Mouse (Mus musculus): Measurements from ENCODE around the gene Gzmc.
A peak's percentile ranks its signal among the peaks of the same experiment; 100 is the strongest.
"Not testable (repeated sequence)": the region's sequence is repeated elsewhere in the genome, so short reads cannot be mapped to it uniquely, and the experiment has no call there.

The Gzmc gene

DNA sequence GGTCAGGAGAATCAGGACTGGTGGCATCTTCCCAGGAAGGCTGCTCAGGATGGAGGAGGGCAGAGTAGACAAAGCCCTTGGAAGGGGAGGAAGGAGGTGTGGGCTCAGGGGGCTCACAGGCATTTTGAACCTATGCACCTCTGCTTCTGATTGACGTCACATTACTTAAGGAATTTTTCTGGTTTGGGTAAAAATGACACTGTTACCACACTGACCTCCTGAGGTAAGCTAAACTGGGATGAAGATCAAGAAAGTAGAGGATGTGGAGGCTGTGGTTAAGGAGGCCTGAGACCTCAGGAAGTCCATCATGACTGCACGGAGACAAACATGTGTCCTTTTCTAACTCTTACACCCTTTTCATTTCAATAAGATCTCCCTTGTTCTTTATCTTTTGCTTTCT, at the start of gene Gzmc:
TSS of gene Gzmc (minus strand) at position 101 of the 400 bp plus-strand sequence.
- DNase-seq (ENCODE audit: inconsistent ontology term), result no peak

DNA sequence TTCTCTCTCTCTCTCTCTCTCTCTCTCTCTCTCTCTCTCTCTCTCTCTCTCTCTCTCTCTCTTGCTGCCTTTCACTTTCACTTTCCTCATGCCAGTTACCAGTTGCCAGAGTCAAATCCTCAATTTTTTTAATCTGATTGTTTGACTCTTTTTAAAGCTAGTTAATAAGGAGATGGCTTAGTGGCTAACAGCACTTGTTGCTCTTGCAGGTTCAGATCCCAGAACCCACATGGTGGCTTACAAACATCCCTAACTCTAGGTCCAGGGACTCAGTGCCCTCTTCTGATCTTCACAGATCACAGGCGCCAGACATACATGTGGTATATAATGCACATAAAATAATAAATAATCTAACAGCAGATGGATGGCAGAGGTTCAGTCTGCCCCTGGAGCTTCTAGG, 49.4 kb upstream of the Gzmc start:
- DNase-seq (ENCODE audit: inconsistent ontology term), result no peak

DNA sequence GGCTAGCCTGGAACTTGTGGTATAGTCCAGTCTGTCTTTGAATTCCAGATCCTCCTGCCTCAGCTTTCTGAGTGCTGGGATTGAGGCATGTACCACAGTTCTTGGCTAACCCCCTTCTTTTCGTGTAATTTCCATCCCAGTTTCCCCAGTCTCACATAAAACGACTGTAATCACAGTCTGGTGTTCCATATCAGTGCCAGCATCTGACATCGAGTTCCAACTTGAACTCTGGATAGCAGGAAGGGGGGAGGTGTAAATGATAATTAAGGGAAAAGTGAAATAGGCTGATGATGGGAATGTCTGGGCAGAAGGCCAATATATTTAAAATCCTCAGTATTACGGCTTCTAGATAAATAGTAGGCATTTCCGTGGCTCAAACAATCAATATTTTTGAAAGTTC, 46.6 kb upstream of the Gzmc start:
- no peak for DNase-seq (ENCODE audit: inconsistent ontology term)

DNA sequence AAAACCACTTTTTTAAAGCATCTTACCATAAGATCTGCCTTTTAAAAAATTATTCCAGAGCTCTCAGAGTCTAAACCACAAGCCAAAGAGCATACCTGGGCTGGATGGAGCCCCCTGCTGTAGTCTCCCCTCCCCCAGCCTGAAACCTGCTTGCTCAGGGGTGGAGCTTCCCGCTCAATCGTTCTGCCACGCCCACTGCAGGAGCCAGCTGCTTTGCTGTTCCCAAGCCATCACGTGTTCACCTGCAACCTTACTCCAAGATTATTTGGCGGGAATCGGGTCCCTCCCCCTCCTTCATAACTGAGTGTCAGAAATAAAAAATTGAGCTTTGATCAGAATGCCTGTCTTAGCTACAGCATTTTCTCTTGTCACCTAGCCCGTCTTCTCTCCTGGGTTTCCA, 44.2 kb upstream of the Gzmc start:
- DNase-seq (ENCODE audit: inconsistent ontology term), result not testable (repeated sequence)

DNA sequence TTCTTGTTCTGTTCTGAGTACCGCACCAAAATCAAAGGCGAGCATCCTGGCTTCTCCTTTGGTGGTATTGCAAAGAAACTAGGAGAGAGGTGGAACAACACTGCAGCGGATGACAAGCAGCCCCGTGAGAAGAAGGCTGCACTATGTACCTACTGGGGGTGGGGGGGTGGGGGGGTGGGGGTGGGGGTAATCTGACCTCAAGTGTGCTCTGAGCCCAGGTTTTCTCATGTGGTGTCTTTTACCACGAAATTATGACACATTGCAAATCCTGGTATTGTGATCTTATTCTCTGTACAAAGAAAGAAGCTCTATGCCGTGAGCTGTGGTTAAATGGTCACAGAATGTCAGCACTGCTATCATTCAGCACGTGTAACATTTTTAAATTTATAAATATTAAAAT, 41.6 kb upstream of the Gzmc start:
- not testable (repeated sequence) for DNase-seq (ENCODE audit: inconsistent ontology term)

DNA sequence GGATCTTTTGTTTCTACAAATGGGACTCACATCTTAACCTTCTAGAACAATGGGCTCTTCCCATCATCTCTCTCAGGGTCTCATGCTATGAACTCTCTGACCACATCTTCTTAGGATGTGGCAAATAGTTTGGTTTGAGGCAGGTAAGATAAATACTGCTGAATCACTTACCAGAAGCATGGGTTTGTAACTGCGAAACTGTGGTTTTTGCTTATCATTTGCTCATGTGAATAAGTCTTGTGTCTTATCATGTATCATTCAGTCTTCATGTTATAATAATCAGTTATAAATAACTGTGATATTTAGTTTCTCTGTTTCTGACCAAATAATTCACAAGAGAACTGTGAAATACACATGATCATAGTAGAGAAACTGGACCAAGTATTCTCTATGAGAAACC, 31.7 kb upstream of the Gzmc start:
- DNase-seq (ENCODE audit: inconsistent ontology term), result no peak

DNA sequence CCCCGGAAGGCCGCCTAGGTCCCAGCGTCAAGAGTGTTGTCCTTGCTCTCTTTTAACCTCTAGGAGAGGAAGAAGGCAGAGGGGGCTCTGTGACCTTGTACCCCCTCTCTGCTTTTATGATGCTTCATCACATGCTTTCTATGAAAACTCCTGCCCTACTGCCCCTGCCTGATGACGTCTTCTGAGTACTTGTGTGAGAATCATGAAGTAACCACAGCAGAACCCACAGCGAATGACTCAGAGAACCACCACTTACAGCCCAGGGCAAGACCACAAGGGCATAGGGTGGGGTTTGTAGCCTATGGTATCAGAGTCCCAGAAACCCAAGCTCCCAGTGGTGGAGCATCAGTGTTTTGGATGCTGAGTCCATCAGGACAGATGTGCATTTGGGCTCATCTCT, 27.7 kb upstream of the Gzmc start, which contains the start of gene Gzmb:
TSS of gene Gzmb (minus strand) at position 108 of the 400 bp plus-strand sequence.
- no peak for DNase-seq (ENCODE audit: inconsistent ontology term)

DNA sequence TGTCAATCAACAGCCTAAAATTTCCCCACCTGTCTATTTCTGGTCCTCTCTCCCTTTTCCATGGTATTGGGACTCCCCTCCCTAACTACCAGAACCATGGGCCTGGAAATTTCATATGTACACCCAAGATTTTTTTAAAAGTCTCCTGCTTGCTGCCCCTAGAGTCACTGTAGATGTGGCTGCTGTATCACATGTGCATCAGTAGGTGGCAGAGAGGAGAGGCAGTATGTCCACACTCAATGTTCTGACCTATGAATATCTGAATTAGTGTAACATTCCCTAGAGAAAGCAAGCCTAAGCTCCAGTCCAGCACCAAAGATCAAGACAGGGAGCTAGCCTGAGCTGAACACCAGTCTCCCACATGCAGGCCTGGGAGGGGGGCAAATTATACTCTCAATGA, 6.0 kb upstream of the Gzmc start:
- no peak for DNase-seq (ENCODE audit: inconsistent ontology term)

DNA sequence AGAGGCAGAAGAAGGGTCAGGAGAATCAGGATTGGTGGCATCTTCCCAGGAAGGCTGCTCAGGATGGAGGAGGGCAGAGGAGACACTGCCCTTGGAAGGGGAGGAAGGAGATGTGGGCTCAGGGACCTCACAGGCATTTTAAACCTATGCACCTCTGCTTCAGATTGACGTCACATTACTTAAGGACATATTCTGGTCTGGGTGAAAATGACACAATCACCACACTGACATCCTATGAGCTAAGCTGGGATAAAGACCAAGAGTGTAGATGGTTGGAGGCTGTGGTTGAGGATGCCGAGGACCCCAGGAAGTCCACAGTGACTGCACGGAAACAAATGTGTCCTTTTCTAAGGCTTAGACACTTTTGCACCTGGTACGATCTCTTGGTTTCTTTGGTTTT, 23.1 kb downstream of the Gzmc start, which contains the start of gene Gzmf:
TSS of gene Gzmf (minus strand) at position 101 of the 400 bp plus-strand sequence.
- no peak for DNase-seq (ENCODE audit: inconsistent ontology term)

DNA sequence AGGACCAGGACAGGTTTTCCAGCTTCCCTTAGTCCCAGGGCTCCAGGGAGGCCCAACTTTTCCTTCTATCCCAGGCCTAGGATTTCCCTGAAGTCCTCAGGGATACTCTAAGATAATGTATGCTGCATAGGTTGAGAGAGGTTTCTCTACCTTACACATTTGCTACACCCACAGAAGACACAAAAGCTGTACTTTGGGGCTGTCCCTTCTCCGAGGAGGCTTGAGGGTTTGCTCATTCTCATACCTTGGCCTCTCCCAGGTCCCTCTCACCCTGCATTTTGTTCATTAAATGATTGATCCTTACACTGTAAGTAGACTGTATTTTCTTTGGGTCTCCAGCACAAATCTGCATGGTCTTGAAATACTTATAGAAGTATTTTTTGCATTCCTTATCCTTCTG, 28.8 kb downstream of the Gzmc start:
- DNase-seq (ENCODE audit: inconsistent ontology term), result no peak

DNA sequence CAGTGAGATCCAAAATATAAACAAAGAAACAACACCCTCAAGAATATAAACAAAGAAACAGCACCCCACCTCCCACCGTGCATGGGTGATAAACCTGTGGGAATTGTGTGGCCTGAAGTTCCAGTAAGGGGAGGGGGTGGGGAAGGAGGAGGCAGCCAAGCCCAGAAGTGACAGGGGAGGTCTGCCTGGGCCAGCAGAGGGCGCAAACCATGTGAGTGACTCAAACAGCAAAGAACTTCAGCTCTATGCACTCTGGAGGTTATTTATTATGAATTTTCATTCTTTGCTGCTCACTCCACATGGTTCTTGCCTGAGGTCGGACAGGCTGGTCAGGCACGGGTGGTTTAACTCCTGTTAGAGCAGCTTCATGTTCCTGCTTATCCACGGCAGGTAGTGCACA, 29.4 kb downstream of the Gzmc start:
- peak; percentile 53 for DNase-seq (ENCODE audit: inconsistent ontology term)

DNA sequence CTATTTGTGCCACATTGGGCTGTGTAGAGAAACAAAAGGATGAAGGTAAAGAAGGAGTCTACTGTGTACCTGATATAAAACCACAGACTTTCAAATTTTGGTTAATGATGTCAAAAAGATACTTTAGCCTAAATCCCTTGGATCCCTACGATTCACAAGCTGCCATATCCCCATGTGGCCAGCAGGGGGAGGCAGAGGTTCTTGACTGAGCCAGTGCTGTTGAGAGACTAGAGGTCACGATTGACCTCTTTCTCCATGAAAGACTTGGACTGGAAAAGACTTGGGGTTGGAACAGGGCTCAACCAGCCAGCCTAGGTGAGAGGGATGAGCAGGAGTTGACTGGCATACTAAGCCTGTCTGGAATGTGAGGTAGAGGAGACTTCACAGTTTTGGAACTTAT, 30.5 kb downstream of the Gzmc start:
- DNase-seq (ENCODE audit: inconsistent ontology term), result peak; percentile 50

DNA sequence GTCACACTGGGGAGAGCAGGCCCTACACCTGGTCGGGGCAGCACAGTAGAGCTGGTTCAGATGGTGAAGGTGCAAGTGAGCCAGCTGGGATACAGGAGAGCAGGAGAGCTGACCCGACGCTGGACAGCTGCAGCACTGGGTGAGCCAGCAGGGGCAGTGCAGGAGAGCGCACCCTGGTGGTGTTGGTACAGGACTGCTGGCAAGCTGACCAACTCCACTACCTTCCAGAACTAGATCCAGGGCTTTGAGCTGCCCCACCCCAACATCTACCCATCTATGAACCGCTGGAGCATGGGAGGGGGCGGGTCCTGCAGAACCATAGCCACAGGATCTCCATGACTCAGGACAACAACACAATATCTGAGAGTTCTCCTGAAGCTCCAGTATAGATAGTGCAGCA, 47.5 kb downstream of the Gzmc start:
- DNase-seq (ENCODE audit: inconsistent ontology term), result no peak

DNA sequence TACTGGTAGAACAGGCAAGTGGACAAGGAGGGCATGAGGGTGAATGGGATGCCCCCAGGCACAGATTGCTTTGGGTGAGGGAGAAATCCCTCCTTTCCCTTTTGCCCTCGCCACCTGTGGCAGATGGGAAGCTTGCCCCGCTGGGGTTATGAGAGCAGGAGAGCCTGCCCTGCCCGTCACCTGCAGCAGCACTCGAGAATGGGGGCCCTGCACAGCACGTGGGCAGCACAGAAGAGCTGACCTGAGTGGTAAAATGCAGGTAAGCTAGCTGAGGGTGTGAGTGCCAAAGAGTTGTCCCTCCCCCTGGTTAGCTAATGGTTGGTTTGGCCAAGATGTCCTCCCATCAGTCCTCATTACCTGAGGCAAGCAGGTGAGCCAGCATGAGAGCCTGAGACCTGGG, 47.9 kb downstream of the Gzmc start:
- DNase-seq (ENCODE audit: inconsistent ontology term), result no peak

All from Muller cell, postnatal 12 days (primary cell).